Mouse (Mus musculus) brain, embryonic 14.5 days (tissue): ENCODE results near the gene Gm5244.

Experiments
- CTCF ChIP-seq: fragments of 200-500 bp; IDR thresholded peaks from 2 replicates; pipeline ENCODE4 v1.5.1; 2012; ENCODE audit warnings: inconsistent platforms, mild to moderate bottlenecking, moderate library complexity, borderline replicate concordance; ENCODE audit not compliant: insufficient read depth, insufficient read length; ENCODE audit errors: extremely low read depth
- POLR2A ChIP-seq: fragments of 200-500 bp; IDR thresholded peaks from 2 replicates; pipeline ENCODE4 v1.6.1; 2012; ENCODE audit warnings: mild to moderate bottlenecking, inconsistent platforms, borderline replicate concordance; ENCODE audit not compliant: poor library complexity, insufficient read depth, insufficient read length, severe bottlenecking; ENCODE audit errors: extremely low read depth

GRCm38 (mm10) chr19:12799081-12799480 is 47.4 kb upstream of the Gm5244 start:
- TF ChIP-seq CTCF (no peak), POLR2A (no peak)
